Mouse (Mus musculus) heart, postnatal 14 days (tissue): ENCODE results near the gene Ranbp2. TPM values are rescaled to one million over a fixed set of nuclear protein-coding genes. Genes with fewer than 3 reads are reported as not detected.

Source experiments
- DNase-seq, 2 experiments: peaks; one replicate each; pipeline ENCODE4 v3.0.0; 2021 to 2022
- intact Hi-C: fragments of 180-260 bp; cut with DNase I; formaldehyde crosslinking; loops from one replicate; pipeline ENCODE4 v1.15.1; 2025
- long read RNA-seq, 2 experiments: library from polyadenylated mRNA; stranded (forward); transcript quantifications; one replicate each; pipeline ENCODE4 v2.0.0; 2021
- total RNA-seq, 2 experiments: library from RNA; stranded (reverse); gene quantifications; 2 replicates each; pipeline ENCODE4 v1.2.3; 2021

The Ranbp2 gene
- 10 to 100 TPM; 52.6 to 54.4 TPM for total RNA-seq
- long read RNA-seq, experiment 1, full-length matches to known transcripts = 1 of 5 reads
- long read RNA-seq, experiment 1, partial matches to known transcripts = 3 of 5 reads
- long read RNA-seq, experiment 1, other reads (novel, unspliced or antisense) = 1 of 5 reads
- long read RNA-seq, experiment 2, partial matches to known transcripts = 3 of 3 reads
- long read RNA-seq, experiment 2, other reads (novel, unspliced or antisense) = 0 of 3 reads

GRCm38 (mm10) chr10:58446384-58447279, at the start of gene Ranbp2:
TSS of gene Ranbp2 (plus strand) at chr10:58446920.
- peak; percentile 98 to 99 for DNase-seq
- intact Hi-C loops = loop anchor here (2.0 kb wide), 1 partner anchor 84 kb away; no protein-coding TSS in a partner anchor

DNA sequence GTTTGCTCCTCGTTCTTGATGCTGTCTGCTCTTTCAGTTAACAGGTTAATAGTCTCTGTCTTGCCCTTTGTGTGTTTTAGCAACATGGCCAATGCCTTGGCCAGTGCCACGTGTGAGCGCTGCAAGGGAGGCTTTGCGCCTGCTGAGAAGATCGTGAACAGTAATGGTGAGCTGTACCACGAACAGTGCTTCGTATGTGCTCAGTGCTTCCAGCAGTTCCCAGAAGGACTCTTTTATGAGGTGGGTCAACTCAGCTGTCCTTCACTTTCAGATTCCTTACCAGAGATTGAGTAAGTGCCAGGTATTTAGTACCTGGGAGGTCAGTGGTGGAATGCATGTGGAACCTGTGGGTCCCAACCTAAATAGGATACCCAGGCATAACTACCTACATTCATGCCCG, 47.8 kb upstream of the Ranbp2 start:
- intact Hi-C loops = no loop called here
- DNase-seq = no peak

DNA sequence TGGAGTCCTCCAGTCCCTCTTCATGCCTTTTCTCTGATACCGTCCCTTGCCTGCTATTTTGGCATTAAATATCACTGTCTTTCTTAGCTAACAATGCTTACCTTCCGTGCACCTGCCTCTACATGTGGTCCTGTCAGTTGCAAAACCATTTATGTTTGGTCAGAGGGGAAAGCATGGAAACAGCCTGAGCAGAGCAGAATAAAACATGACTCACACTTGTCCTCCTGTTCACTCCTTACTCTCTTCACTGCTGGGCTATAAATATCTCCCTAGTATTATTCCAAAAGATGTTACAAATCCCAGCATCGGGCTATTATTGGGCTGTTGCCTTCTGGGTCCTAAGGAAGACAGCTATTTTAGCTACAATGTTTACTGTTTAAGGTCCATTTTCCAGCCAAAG, 44.9 kb upstream of the Ranbp2 start:
- intact Hi-C loops = no loop called here
- no peak for DNase-seq

GRCm38 (mm10) chr10:58404639-58405038, 42.1 kb upstream of the Ranbp2 start:
- intact Hi-C loops = no loop called here
- DNase-seq = no peak

DNA sequence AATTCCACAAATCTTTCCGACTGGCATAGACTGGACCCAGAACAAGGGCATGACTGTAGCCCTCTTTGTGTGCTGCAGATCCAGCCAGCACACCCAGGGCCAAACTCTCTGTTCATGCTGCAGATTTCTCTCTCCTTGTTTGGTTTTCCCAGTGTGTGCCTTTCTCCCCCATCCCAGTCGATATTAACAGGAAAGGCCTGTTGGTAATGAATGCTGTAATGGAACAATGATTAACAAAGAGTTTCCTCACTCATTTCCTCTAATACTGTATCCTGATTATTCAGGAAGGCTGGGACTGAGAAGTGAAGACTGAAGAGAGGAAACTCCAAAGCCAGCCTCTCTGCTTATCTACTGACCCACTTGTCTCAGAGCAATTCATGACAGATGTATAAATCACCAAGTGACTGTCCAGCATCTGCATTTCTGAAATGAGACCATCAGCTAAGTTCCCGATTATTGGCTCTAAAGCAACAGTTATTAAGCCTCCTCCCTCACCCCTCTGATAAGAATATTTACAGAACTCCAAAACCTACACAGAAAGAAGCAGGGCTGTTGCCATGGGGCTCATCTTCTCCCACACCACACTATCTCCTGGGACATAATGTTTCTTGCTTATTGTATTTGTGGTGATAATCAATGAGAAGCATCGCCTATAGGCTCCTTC, 41.3 kb upstream of the Ranbp2 start:
- intact Hi-C loops = no loop called here
- no peak for DNase-seq

DNA sequence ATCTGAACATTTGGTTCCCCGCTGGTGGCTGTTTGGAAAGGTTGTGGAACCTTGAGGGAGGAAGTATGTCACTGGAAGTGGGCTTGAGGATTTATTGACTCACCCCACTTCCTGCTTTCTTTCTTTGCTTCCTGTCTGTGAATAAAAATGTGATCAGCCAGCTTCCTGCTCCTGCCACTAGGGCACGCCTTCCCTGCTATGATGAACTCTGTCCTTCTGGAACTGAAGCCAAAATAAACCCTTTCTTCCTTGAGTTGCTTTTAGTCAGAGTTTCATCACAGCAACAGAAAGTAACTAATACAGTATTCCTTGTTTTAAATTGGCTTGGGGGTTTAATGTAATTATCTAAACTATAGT, 40.8 kb upstream of the Ranbp2 start:
- no peak for DNase-seq
- intact Hi-C loops = no loop called here

- DNase-seq = no peak
- intact Hi-C loops = no loop called here
Measured at GRCm38 (mm10) chr10:58412331-58412730, 34.4 kb upstream of the Ranbp2 start.

GRCm38 (mm10) chr10:58412852-58413251, 33.9 kb upstream of the Ranbp2 start:
- DNase-seq = no peak
- intact Hi-C loops = no loop called here

- DNase-seq = no peak
- intact Hi-C loops = loop anchor here (5.0 kb wide), 1 partner anchor 44 kb away; no protein-coding TSS in a partner anchor
Measured at GRCm38 (mm10) chr10:58416702-58417101, 30.0 kb upstream of the Ranbp2 start.

GRCm38 (mm10) chr10:58418290-58418971, 28.3 kb upstream of the Ranbp2 start:
- intact Hi-C loops = loop anchor here (5.0 kb wide), 1 partner anchor 46 kb away; no protein-coding TSS in a partner anchor

GRCm38 (mm10) chr10:58427930-58428329, 18.8 kb upstream of the Ranbp2 start:
- intact Hi-C loops = no loop called here

More at GRCm38 (mm10) chr10:58418290-58418971, 28.3 kb upstream of the Ranbp2 start:
- no peak for DNase-seq

DNA sequence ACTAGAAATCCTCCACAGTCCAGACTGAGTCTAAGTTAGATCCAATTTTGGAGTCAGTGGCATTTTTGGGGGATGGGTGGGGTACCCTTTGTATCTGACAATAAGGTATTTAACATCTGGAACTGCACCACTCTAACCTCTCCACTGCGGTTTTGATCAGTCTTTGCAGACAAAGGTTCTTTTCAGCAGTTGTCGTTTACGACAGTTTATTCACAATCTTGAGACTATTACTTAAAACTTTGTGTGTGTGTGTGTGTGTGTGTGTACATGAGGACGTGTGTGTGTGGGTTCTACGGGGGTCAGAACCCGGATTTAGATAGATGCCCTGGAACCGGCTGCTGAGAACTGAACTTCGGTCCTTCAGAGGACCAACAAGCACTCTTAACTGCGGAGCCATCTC, 870 bp upstream of the Ranbp2 start:
- no peak for DNase-seq

More at GRCm38 (mm10) chr10:58427930-58428329, 18.8 kb upstream of the Ranbp2 start:
- DNase-seq = no peak

DNA sequence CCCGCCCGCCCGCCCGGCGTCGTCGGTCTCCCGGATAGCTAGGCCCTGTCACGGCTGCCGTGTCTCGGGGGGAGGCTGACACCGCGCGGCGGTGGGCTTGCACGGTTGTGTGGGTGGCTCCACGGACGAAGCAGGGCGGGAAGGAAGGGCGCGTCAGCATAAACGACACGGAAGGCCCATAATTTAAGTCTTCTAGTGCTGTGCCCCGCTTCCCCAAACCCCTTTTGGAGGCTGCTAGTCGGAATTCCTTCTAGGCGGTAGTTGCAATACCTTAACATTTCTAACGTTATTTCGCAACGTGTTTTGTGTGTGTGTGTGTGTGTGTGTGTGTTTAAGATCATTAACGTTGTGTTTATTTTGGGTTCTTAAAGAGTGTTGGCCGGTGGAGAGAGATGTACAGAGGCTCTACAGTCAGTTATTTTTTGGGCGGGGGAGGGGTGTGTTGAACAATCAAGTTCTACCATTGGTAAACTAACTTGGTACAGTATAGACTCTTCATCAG, 611 bp downstream of the Ranbp2 start:
- intact Hi-C loops = loop anchor here (2.0 kb wide), 1 partner anchor 85 kb away; no protein-coding TSS in a partner anchor
- no peak for DNase-seq

More for the DNA sequence above, 870 bp upstream of the Ranbp2 start:
- intact Hi-C loops = loop anchor here (2.0 kb wide), 1 partner anchor 83 kb away; no protein-coding TSS in a partner anchor

DNA sequence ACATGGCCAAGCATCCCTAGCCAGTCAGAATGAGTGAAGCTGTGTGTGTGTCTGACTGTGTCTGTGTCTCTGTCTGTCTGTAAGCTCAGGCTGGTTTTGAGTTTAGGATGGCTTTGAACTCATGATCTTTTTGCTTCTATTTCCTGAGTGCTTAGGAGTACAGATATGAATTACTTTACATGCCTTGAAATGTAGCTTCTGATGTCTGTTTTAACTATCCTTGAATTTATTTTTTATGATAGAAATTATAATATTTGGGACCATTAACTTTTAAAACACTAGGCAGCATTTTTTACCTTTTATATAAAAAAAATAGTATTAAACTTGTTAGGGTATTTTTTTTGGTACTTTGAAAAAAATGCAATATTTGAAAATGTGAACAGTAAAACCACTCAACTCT, 4.9 kb downstream of the Ranbp2 start:
- DNase-seq = no peak
- intact Hi-C loops = no loop called here

- intact Hi-C loops = no loop called here
- no peak for DNase-seq
Measured at GRCm38 (mm10) chr10:58452185-58452584, 5.5 kb downstream of the Ranbp2 start.

DNA sequence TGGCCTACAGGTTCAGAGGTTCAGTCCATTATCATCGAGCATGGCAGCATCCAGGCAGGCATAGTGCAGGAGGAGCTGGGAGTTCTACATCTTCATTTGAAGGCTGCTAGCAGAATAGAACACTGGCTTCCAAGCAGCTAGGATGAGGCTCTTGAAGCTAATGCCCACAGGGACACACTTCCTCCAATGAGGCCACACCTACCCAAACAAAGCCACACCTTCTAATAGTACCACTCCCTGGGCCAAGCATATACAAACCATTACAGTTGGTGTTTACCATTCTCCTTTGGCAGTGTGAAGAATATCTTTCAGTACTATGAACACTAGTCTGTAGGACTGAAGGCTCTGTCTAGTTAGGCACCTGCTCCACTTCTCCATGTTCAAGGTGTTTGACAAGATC, 13.2 kb downstream of the Ranbp2 start:
- intact Hi-C loops = no loop called here
- no peak for DNase-seq

DNA sequence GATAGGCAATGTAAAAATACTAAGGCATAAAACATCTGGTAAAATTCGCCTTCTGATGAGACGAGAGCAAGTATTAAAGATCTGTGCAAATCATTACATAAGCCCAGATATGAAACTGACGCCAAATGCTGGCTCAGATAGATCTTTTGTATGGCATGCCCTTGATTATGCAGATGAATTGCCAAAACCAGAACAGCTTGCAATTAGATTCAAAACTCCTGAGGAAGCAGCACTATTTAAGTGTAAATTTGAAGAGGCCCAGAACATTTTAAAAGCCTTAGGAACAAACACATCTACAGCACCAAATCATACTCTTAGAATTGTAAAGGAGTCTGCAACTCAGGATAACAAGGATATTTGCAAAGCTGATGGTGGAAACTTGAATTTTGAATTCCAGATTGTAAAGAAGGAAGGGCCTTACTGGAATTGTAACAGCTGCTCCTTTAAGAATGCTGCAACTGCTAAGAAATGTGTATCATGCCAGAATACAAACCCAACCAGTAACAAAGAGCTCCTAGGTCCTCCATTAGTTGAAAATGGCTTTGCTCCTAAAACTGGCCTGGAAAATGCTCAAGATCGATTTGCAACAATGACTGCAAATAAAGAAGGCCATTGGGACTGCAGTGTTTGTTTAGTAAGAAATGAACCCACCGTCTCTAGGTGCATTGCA, 30.5 kb downstream of the Ranbp2 start:
- no peak for DNase-seq
- intact Hi-C loops = no loop called here

DNA sequence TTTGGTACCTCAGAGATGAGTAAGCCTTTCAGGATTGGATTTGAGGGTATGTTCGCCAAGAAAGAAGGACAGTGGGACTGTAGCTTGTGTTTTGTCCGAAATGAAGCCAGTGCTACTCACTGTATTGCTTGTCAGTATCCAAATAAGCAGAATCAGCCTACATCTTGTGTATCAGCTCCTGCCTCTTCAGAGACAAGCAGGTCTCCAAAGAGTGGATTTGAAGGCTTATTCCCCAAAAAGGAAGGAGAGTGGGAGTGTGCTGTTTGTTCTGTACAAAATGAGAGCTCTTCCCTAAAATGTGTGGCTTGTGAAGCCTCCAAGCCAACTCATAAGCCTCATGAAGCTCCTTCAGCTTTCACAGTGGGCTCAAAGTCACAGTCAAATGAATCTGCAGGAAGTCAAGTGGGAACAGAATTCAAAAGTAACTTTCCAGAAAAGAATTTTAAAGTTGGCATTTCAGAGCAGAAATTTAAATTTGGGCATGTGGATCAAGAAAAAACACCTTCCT, 31.4 kb downstream of the Ranbp2 start:
- DNase-seq = no peak
- intact Hi-C loops = no loop called here

- no peak for DNase-seq
- intact Hi-C loops = no loop called here
Measured at GRCm38 (mm10) chr10:58479954-58480490, 33.3 kb downstream of the Ranbp2 start.
